Comparison of ENCODE assay signal across 9 mouse cellular contexts in the genomic region with DNA sequence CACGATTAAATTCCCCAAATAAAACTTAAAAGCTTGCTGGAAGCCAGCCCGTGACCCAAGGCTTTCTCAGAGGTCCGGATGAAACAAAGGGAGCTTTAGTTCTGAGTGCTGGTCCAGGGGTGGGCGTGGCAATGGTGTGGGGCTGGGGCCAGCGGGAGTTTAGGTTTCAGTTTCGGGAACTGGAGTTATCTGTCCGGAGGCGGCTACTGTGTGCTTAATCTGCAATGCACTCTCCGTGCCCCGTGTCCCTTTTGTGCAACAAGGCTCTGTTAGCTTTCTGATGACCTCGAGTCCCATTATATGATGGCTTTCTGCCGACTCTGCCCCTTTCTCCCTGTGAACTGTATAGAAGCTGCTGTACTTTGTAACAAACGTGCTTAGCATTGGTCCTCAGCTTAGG. TPM values are rescaled to one million over a fixed set of nuclear protein-coding genes. Genes with fewer than 3 reads are reported as not detected.
A peak's percentile ranks its signal among the peaks of the same experiment; 100 is the strongest.
DNase-seq lines count a peak whose midpoint lies in the region; ATAC-seq and TF ChIP-seq lines count a peak whose summit lies in the region.
"Had no signal": no experiment of that assay in that cellular context is flagged by ENCODE, and none has a peak within 500 bp of the region (broad histone marks: within the 10 kb centered on the region; RNA-seq: fewer than 3 reads in every experiment).

No protein-coding gene starts in this region.

- no peaks in the 10 kb centered on the region for H3K9me3 ChIP-seq in intestine, embryonic 15.5 days
- no peaks in the 10 kb centered on the region for H3K9me3 ChIP-seq in neural tube, embryonic 15.5 days (replicated peaks)

- peak; percentile 64 for ATAC-seq in intestine, embryonic 15.5 days
- no peak for ATAC-seq in neural tube, embryonic 15.5 days (ENCODE audit: low FRiP score)

- H3K4me3 ChIP-seq in bone marrow macrophage, adult 2 months (ENCODE audit: insufficient read depth, low read length), result peak overlapping the region; percentile 40
- peak overlapping the region; percentile 32 for H3K4me3 ChIP-seq in intestine, embryonic 15.5 days (replicated peaks)
- 0 out of 2 replicates have a peak overlapping the region, but pooled peaks have one; percentile 3 for H3K4me3 ChIP-seq in neural tube, embryonic 15.5 days (replicated peaks)

- no peak for TF ChIP-seq CTCF in bone marrow macrophage, adult 2 months (IDR thresholded peaks at IDR 0.05; ENCODE audit: low read depth, low read length)

- peak overlapping the region; percentile 62 for H3K4me2 ChIP-seq in intestine, embryonic 15.5 days (replicated peaks)
- peak overlapping the region; percentile 39 for H3K4me2 ChIP-seq in neural tube, embryonic 15.5 days

- TF ChIP-seq POLR2A in bone marrow macrophage, adult 2 months (IDR thresholded peaks at IDR 0.05; ENCODE audit: borderline replicate concordance, low read depth, low read length), result no peak

- WGBS in intestine, embryonic 15.5 days, result 8% methylated on average over 13 of the region's 13 CpGs
- 9% methylated on average over 13 of the region's 13 CpGs for WGBS in neural tube, embryonic 15.5 days

- peak overlapping the region; percentile 32; the same call in 1 of the 2 replicates for H3K9ac ChIP-seq in intestine, embryonic 15.5 days
- H3K9ac ChIP-seq in neural tube, embryonic 15.5 days (replicated peaks), result no peak overlapping the region

- H3K27ac ChIP-seq in bone marrow macrophage, adult 2 months (ENCODE audit: insufficient read depth, low read depth, low read length), result peak overlapping the region; percentile 16
- H3K27ac ChIP-seq in intestine, embryonic 15.5 days, result peak overlapping the region; percentile 32
- H3K27ac ChIP-seq in neural tube, embryonic 15.5 days (replicated peaks), result no peak overlapping the region

- DNase-seq in ES-CJ7 (ENCODE audit: low read depth, low spot score), result peak; percentile 44
- peak; percentile 35 to 41 for DNase-seq in gastrocnemius, postnatal 36 days
- DNase-seq in lung, adult 18-20 months, result peak; percentile 58 to 62
- no peak for DNase-seq in layer of hippocampus, postnatal 10 days (ENCODE audit: low spot score in 2 of 2)
- no peak for DNase-seq in thymus, postnatal 36 days

- intact Hi-C loops in gastrocnemius, postnatal 36 days (cut with DNase I), result no loop called here

- no peaks in the 10 kb centered on the region for H3K36me3 ChIP-seq in intestine, embryonic 15.5 days
- no peaks in the 10 kb centered on the region for H3K36me3 ChIP-seq in neural tube, embryonic 15.5 days

- no peaks in the 10 kb centered on the region for H3K27me3 ChIP-seq in intestine, embryonic 15.5 days (replicated peaks)
- H3K27me3 ChIP-seq in neural tube, embryonic 15.5 days (replicated peaks), result no peaks in the 10 kb centered on the region

- H3K4me1 ChIP-seq in bone marrow macrophage, adult 2 months (ENCODE audit: control insufficient read depth, insufficient read depth, low read length), result peaks cover 17% of the 10 kb centered on the region
- peaks cover 13% of the 10 kb centered on the region; the same call in 1 of the 2 replicates for H3K4me1 ChIP-seq in intestine, embryonic 15.5 days (replicated peaks)
- 0 out of 2 replicates have a peak, but pooled peaks cover 2% of the 10 kb centered on the region for H3K4me1 ChIP-seq in neural tube, embryonic 15.5 days

RNA-seq across cellular contexts. Expression of a gene that starts 3.6 kb away (rescaled TPM):
- polyA plus RNA-seq in bone marrow macrophage, adult 2 months (2012; ENCODE audit: insufficient read depth, insufficient read length, missing spikeins), result 6.3 and 8.1 TPM in 2 replicates
- total RNA-seq in gastrocnemius, postnatal 36 days (2021), result under 1 TPM in 1 of 2 experiments, not detected in 1; 0.15 TPM
- polyA plus RNA-seq in intestine, embryonic 15.5 days (2015; fragmentation: Nextera tagmentation; extraction: Ambion mirVana), result 2.3 and 2.7 TPM in 2 replicates
- 0.20 and 1.6 TPM in 2 replicates for polyA plus RNA-seq in neural tube, embryonic 15.5 days (2015; fragmentation: Nextera tagmentation; extraction: Ambion mirVana)
- total RNA-seq in layer of hippocampus, postnatal 10 days (2021), result not detected

RNA-seq across cellular contexts. Expression of a gene that starts 28.0 kb away (rescaled TPM):
- polyA plus RNA-seq in bone marrow macrophage, adult 2 months (2012; ENCODE audit: insufficient read depth, insufficient read length, missing spikeins), result not detected in 2 replicates
- not detected for total RNA-seq in gastrocnemius, postnatal 36 days (2021)
- 0.11 and 0.15 TPM in 2 replicates for polyA plus RNA-seq in intestine, embryonic 15.5 days (2015; fragmentation: Nextera tagmentation; extraction: Ambion mirVana)
- 0.65 TPM in 1 of 2 replicates, not detected in the other for polyA plus RNA-seq in neural tube, embryonic 15.5 days (2015; fragmentation: Nextera tagmentation; extraction: Ambion mirVana)
- under 1 TPM; 0.21 to 0.69 TPM for total RNA-seq in layer of hippocampus, postnatal 10 days (2021)

RNA-seq across cellular contexts. Expression of a gene that starts 40.0 kb away (rescaled TPM):
- polyA plus RNA-seq in bone marrow macrophage, adult 2 months (2012; ENCODE audit: insufficient read depth, insufficient read length, missing spikeins), result 0.25 and 0.47 TPM in 2 replicates
- 1 to 10 TPM; 2.0 to 3.0 TPM for total RNA-seq in gastrocnemius, postnatal 36 days (2021)
- 0.40 and 0.42 TPM in 2 replicates for polyA plus RNA-seq in intestine, embryonic 15.5 days (2015; fragmentation: Nextera tagmentation; extraction: Ambion mirVana)
- polyA plus RNA-seq in neural tube, embryonic 15.5 days (2015; fragmentation: Nextera tagmentation; extraction: Ambion mirVana), result 0.22 TPM in 1 of 2 replicates, not detected in the other
- total RNA-seq in layer of hippocampus, postnatal 10 days (2021), result under 1 TPM in 1 of 2 experiments, not detected in 1; 0.11 TPM
- polyA plus RNA-seq: cortical plate, adult 2 months had no signal

Comparison
In these comparisons a context has a peak if more than half of its experiments do, and no peak if none do; other contexts are left out.
1. DNase-seq: peak in ES-CJ7 (single experiment), gastrocnemius, postnatal 36 days (2 of 2) and lung, adult 18-20 months (2 of 2); none in layer of hippocampus, postnatal 10 days (0 of 2) and thymus, postnatal 36 days (0 of 2).
2. Peak in every context shown above with its lines, with median percentiles within 50 percentile points of each other: H3K4me3 ChIP-seq.